Mouse (Mus musculus) kidney, adult 11 months (tissue): Measurements from ENCODE around the gene Gm20708.
"Not testable (repeated sequence)": the region's sequence is repeated elsewhere in the genome, so short reads cannot be mapped to it uniquely, and the experiment has no call there.

Source experiments
- DNase-seq: peaks from one replicate; pipeline ENCODE4 v3.0.0; 2022

Gm20708 gene

GRCm38 (mm10) chr11:117781199-117781821 lies 28.2 kb upstream of the Gm20708 start:
- peak; percentile 87 for DNase-seq

- DNase-seq, result peak; percentile 29
Measured at GRCm38 (mm10) chr11:117781993-117782704, 27.3 kb upstream of the Gm20708 start, which contains the start of the genes Tmc8 and Tmc6. TSS of gene Tmc8 (plus strand) at chr11:117782076. TSS of gene Tmc6 (minus strand) at chr11:117782198.

- no peak for DNase-seq
Measured at GRCm38 (mm10) chr11:117782705-117783034, 26.8 kb upstream of the Gm20708 start.

- DNase-seq, result no peak
Measured at GRCm38 (mm10) chr11:117783089-117783488, 26.4 kb upstream of the Gm20708 start.

- DNase-seq, result peak; percentile 42
Measured at GRCm38 (mm10) chr11:117783683-117784309, 25.7 kb upstream of the Gm20708 start.

- DNase-seq, result peak; percentile 63
Measured at GRCm38 (mm10) chr11:117786294-117786693, 23.2 kb upstream of the Gm20708 start.

GRCm38 (mm10) chr11:117788481-117788880 lies 21.0 kb upstream of the Gm20708 start:
- not testable (repeated sequence) for DNase-seq

GRCm38 (mm10) chr11:117790286-117790685 lies 19.2 kb upstream of the Gm20708 start:
- peak; percentile 65 for DNase-seq

GRCm38 (mm10) chr11:117790703-117791440 lies 18.6 kb upstream of the Gm20708 start:
- DNase-seq, result peak; percentile 63

GRCm38 (mm10) chr11:117791441-117791761 lies 18.1 kb upstream of the Gm20708 start:
- no peak for DNase-seq

- DNase-seq, result peak; percentile 92
Measured at GRCm38 (mm10) chr11:117792281-117792888, 17.1 kb upstream of the Gm20708 start.

- DNase-seq, result no peak
Measured at GRCm38 (mm10) chr11:117794035-117794551, 15.4 kb upstream of the Gm20708 start.

GRCm38 (mm10) chr11:117796954-117797353 lies 12.5 kb upstream of the Gm20708 start:
- DNase-seq, result no peak

- DNase-seq, result no peak
Measured at GRCm38 (mm10) chr11:117797511-117798159, 11.8 kb upstream of the Gm20708 start, which contains the start of gene 6030468B19Rik. TSS of gene 6030468B19Rik (plus strand) at chr11:117797660.

GRCm38 (mm10) chr11:117798160-117798541 lies 11.3 kb upstream of the Gm20708 start:
- no peak for DNase-seq

GRCm38 (mm10) chr11:117799174-117799573 lies 10.3 kb upstream of the Gm20708 start:
- DNase-seq, result no peak

GRCm38 (mm10) chr11:117800038-117800437 lies 9.4 kb upstream of the Gm20708 start:
- no peak for DNase-seq

GRCm38 (mm10) chr11:117801650-117802049 lies 7.8 kb upstream of the Gm20708 start:
- no peak for DNase-seq

- DNase-seq, result no peak
Measured at GRCm38 (mm10) chr11:117803166-117803688, 6.2 kb upstream of the Gm20708 start.

- no peak for DNase-seq
Measured at GRCm38 (mm10) chr11:117806781-117807180, 2.7 kb upstream of the Gm20708 start.

GRCm38 (mm10) chr11:117810401-117811046 lies 1.1 kb downstream of the Gm20708 start:
- DNase-seq, result peak; percentile 92
